Mouse (Mus musculus) liver, embryonic 14.5 days (tissue): ENCODE measurements around the gene Smc6.

Source experiments
- CTCF ChIP-seq: IDR thresholded peaks from 2 replicates; pipeline ENCODE4 v1.5.1; 2016; ENCODE audit warnings: antibody characterized with exemption, low read depth, control low read depth
- EP300 ChIP-seq: IDR thresholded peaks from 2 replicates; pipeline ENCODE4 v1.6.1; 2016; ENCODE audit warnings: antibody characterized with exemption, low read depth

GRCm38 (mm10) chr12:11273185-11273584 is 7.5 kb downstream of the Smc6 start:
- no peak for TF ChIP-seq EP300
- no peak for TF ChIP-seq CTCF
